Mouse (Mus musculus) C2C12 (cell line): ENCODE data around the gene Pdlim1. TPM values are rescaled to one million over a fixed set of nuclear protein-coding genes. Genes with fewer than 3 reads are reported as not detected.

Source experiments
- H3K27me3 ChIP-seq: one replicate; pipeline ENCODE4 v1.6.1; 2011; ENCODE audit not compliant: control insufficient read depth, insufficient read depth, insufficient read length
- H3K36me3 ChIP-seq: one replicate; pipeline ENCODE4 v1.6.1; 2011; ENCODE audit not compliant: control insufficient read depth, insufficient read depth
- H3K4me3 ChIP-seq: one replicate; pipeline ENCODE4 v1.5.1; 2011; ENCODE audit warnings: mild to moderate bottlenecking, control low read depth; ENCODE audit not compliant: poor library complexity, insufficient read depth, severe bottlenecking
- H3K79me2 ChIP-seq: one replicate; pipeline ENCODE4 v1.6.1; 2011; ENCODE audit not compliant: control insufficient read depth, insufficient read depth
- H3K79me3 ChIP-seq: one replicate; pipeline ENCODE4 v1.6.1; 2011; ENCODE audit warnings: low read depth, control low read depth
- H3ac ChIP-seq: one replicate; pipeline ENCODE3; 2011; ENCODE audit warnings: low read depth; ENCODE audit not compliant: control insufficient read depth, insufficient read length
- CEBPB ChIP-seq: IDR thresholded peaks from one replicate; pipeline ENCODE4 v1.6.1; 2011; ENCODE audit warnings: low read depth, mild to moderate bottlenecking, control low read depth, moderate library complexity
- CTCF ChIP-seq: IDR thresholded peaks from one replicate; pipeline ENCODE4 v1.5.1; 2011; ENCODE audit not compliant: control insufficient read depth, insufficient read depth, insufficient read length
- FOSL1 ChIP-seq: IDR thresholded peaks from one replicate; pipeline ENCODE4 v1.8.0; 2011; ENCODE audit warnings: mild to moderate bottlenecking, low read length; ENCODE audit not compliant: poor library complexity, insufficient read depth, severe bottlenecking
- MAX ChIP-seq: IDR thresholded peaks from one replicate; pipeline ENCODE4 v1.6.1; 2011; ENCODE audit warnings: mild to moderate bottlenecking, control low read depth
- MYOD1 ChIP-seq: IDR thresholded peaks from one replicate; pipeline ENCODE4 v1.6.1; 2011; ENCODE audit warnings: low read depth; ENCODE audit not compliant: control insufficient read depth, insufficient read length
- MYOG ChIP-seq: IDR thresholded peaks from one replicate; pipeline ENCODE4 v1.6.1; 2011; ENCODE audit not compliant: control insufficient read depth, insufficient read length; ENCODE audit errors: extremely low read depth
- USF1 ChIP-seq: IDR thresholded peaks from one replicate; pipeline ENCODE4 v1.6.1; 2011; ENCODE audit warnings: low read depth, mild to moderate bottlenecking, control low read depth, moderate library complexity
- polyA plus RNA-seq: library from polyadenylated mRNA; unstranded; fragments of >200 nt; fragmentation: generic; extraction: Trizol; gene quantifications from one replicate; pipeline ENCODE4 v1.2.1, GENCODE M21; 2012; ENCODE audit warnings: missing spikeins

Pdlim1 gene
- polyA plus RNA-seq, 1 experiment = 198 TPM

DNA sequence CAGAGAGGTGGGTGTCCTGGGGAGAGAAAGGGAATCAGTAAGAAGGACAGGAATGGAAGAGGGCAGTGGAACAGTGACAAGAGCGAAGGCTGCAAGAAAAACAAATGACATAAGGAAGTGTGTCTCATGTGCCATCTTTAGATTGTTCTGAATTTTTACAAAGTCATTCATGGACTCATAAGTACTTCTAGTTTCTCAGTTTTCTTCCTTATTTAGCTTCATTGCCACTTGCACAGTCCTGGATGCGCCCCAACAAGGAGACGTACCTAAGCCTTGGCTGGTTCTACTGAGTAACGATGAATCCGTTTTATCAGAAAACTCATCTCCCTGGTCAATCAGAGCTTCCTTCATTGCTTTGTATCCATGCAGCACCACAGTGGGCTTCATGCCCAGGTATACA lies 88.0 kb downstream of the Pdlim1 start:
- Histone ChIP-seq H3K27me3 (peaks cover 3% of the 10 kb centered on the region), H3K36me3 (no peaks in the 10 kb centered on the region), H3K4me3 (no peak overlapping the region), H3ac (no peak overlapping the region), H3K79me2 (no peaks in the 10 kb centered on the region), H3K79me3 (no peaks in the 10 kb centered on the region)
- TF ChIP-seq CEBPB (no peak), FOSL1 (no peak), MYOG (no peak), MAX (no peak), USF1 (no peak), MYOD1 (no peak)

- H3K79me3 ChIP-seq = no peaks in the 10 kb centered on the region
- no peak overlapping the region for H3K4me3 ChIP-seq
- no peaks in the 10 kb centered on the region for H3K27me3 ChIP-seq
- H3ac ChIP-seq = no peak overlapping the region
- H3K79me2 ChIP-seq = no peaks in the 10 kb centered on the region
- TF ChIP-seq CTCF (no peak), MYOG (no peak), USF1 (no peak), CEBPB (no peak), FOSL1 (no peak)
- H3K36me3 ChIP-seq = no peaks in the 10 kb centered on the region
Measured at GRCm38 (mm10) chr19:40178311-40178710, 93.3 kb downstream of the Pdlim1 start.

Other genes starting within 250 kb of the Pdlim1 start
- gene Cyp2c54, start 198.0 kb downstream of the Pdlim1 start, polyA plus RNA-seq = not detected
- not detected for gene Cyp2c50, start 182.2 kb downstream of the Pdlim1 start, polyA plus RNA-seq
- gene Cyp2c70, start 84.5 kb downstream of the Pdlim1 start, polyA plus RNA-seq = not detected
- 9.0 TPM for gene Sorbs1, start 241.9 kb upstream of the Pdlim1 start, polyA plus RNA-seq